Mouse (Mus musculus) naive thymus-derived CD4-positive, alpha-beta T cell, adult 5 months (primary cell): Measurements from ENCODE around the gene Mgst1. TPM values are rescaled to one million over a fixed set of nuclear protein-coding genes. Genes with fewer than 3 reads are reported as not detected.

ENCODE experiments used
- polyA plus RNA-seq: library from polyadenylated mRNA; unstranded; fragments of 100-300 nt; shearing (Covaris generic); gene quantifications from one replicate; pipeline ENCODE4 v1.2.1, GENCODE M21; 2017

Mgst1 gene
- not detected for polyA plus RNA-seq

GRCm38 (mm10) chr6:138139930-138140329 lies at the start of gene Mgst1:
Mgst1 (plus strand) TSS chr6:138140316.

Other genes with a start within 250 kb of the Mgst1 start
- not detected for gene Slc15a5, start 60.4 kb upstream of the Mgst1 start, polyA plus RNA-seq